Mouse (Mus musculus): Measurements from ENCODE around the gene Cdc40.

- TF ChIP-seq CTCF (IDR thresholded peaks at IDR 0.05; ENCODE audit: borderline replicate concordance, insufficient read depth, low read depth, low read length), result no peak
- TF ChIP-seq POLR2A (IDR thresholded peaks at IDR 0.05; ENCODE audit: borderline replicate concordance, insufficient read depth, low read length), result no peak
Measured at GRCm38 (mm10) chr10:40882333-40882732, 778 bp downstream of the Cdc40 start.

Measured in cerebellum, adult 2 months (tissue).